Mouse (Mus musculus) lung, postnatal 0 days (tissue): Measurements from ENCODE around the gene Fgr. TPM values are rescaled to one million over a fixed set of nuclear protein-coding genes. Genes with fewer than 3 reads are reported as not detected.

Experiments used
- ATAC-seq: fragments of 200-750 bp; cut with Nextera tagmentation; 2 replicates; pipeline ENCODE4 v1.8.0; 2017; ENCODE audit warnings: moderate library complexity
- DNase-seq: peaks from one replicate; pipeline ENCODE4 v3.0.0-alpha.2; 2016; ENCODE audit warnings: low spot score
- H3K27ac ChIP-seq: fragments of 300-500 bp; sonication (generic); 2 replicates; pipeline ENCODE4 v1.5.1; 2014; ENCODE audit warnings: antibody characterized with exemption, mild to moderate bottlenecking, low read length, mixed read lengths
- H3K27me3 ChIP-seq: fragments of 300-500 bp; sonication (generic); replicated peaks from 2 replicates; pipeline ENCODE4 v1.6.1; 2014; ENCODE audit warnings: low read length, mixed read lengths; ENCODE audit not compliant: insufficient read depth
- H3K36me3 ChIP-seq: fragments of 300-500 bp; sonication (generic); 2 replicates; pipeline ENCODE4 v1.6.1; 2014; ENCODE audit warnings: low read length, mixed read lengths; ENCODE audit not compliant: insufficient read depth
- H3K4me1 ChIP-seq: fragments of 300-500 bp; sonication (generic); 2 replicates; pipeline ENCODE4 v1.6.1; 2014; ENCODE audit warnings: antibody characterized with exemption, low read depth, low read length, mixed read lengths; ENCODE audit not compliant: insufficient read depth
- H3K4me2 ChIP-seq: fragments of 300-500 bp; sonication (generic); replicated peaks from 2 replicates; pipeline ENCODE4 v1.6.1; 2014; ENCODE audit warnings: low read depth, mild to moderate bottlenecking, low read length, moderate library complexity, mixed read lengths
- H3K4me3 ChIP-seq: fragments of 300-500 bp; sonication (generic); 2 replicates; pipeline ENCODE4 v1.5.1; 2014; ENCODE audit warnings: low read depth, low read length
- H3K9ac ChIP-seq: fragments of 300-500 bp; sonication (generic); replicated peaks from 2 replicates; pipeline ENCODE4 v1.6.1; 2014; ENCODE audit warnings: low read depth, mild to moderate bottlenecking
- H3K9me3 ChIP-seq: fragments of 300-500 bp; sonication (generic); 2 replicates; pipeline ENCODE4 v1.6.1; 2016; ENCODE audit warnings: low read length, mixed read lengths
- CTCF ChIP-seq: IDR thresholded peaks from 2 replicates; pipeline ENCODE4 v1.5.1; 2016; ENCODE audit warnings: antibody characterized with exemption, mild to moderate bottlenecking
- EP300 ChIP-seq: IDR thresholded peaks from 2 replicates; pipeline ENCODE4 v1.6.1; 2016; ENCODE audit warnings: antibody characterized with exemption, mild to moderate bottlenecking, control low read depth
- WGBS: fragments of 180-500 bp; shearing (Covaris S2); extraction: QIAGEN DNeasy Blood & Tissue Kit; methylation state at CpG from one replicate; pipeline ENCODE4 v1.1.7; 2014; 5-methylcytosine and 5-hydroxymethylcytosine counted together
- polyA plus RNA-seq: library from polyadenylated mRNA; unstranded; fragments of >200 nt; fragmentation: Nextera tagmentation; extraction: Ambion mirVana; gene quantifications from 2 replicates; pipeline ENCODE4 v1.2.1, GENCODE M21; 2015

The Fgr gene
- polyA plus RNA-seq, 1 experiment from 2014 or later: 4.0 TPM

DNA sequence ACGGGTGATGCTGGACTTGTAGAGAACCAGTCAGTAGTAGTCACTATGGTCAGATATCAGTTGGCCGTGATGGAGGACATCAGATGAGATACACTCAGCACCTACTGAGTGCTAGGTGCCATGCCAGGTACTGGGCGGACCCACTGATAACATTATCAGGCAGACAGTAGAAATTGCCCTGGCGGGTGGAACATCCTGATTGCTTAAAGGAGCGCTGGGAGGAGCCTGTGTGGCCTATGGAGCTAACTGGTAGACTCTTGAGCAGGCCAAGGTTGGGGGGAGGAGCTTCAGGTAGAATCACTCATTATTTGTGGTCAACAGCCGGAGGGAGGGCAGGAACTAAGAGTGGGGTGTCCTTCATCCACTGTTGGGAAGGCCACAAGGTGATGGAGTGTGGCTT lies 54.3 kb downstream of the Fgr start:
- Histone ChIP-seq H3K4me1 (peaks cover 14% of the 10 kb centered on the region; the same call in 1 of the 2 replicates), H3K4me2 (no peak overlapping the region), H3K27me3 (no peaks in the 10 kb centered on the region), H3K9ac (no peak overlapping the region), H3K4me3 (no peak overlapping the region), H3K9me3 (no peaks in the 10 kb centered on the region), H3K36me3 (no peaks in the 10 kb centered on the region), H3K27ac (no peak overlapping the region)
- DNase-seq (no peak), ATAC-seq (no peak)
- 88% methylated on average over 6 of the region's 6 CpGs for WGBS
- TF ChIP-seq EP300 (no peak), CTCF (no peak)

DNA sequence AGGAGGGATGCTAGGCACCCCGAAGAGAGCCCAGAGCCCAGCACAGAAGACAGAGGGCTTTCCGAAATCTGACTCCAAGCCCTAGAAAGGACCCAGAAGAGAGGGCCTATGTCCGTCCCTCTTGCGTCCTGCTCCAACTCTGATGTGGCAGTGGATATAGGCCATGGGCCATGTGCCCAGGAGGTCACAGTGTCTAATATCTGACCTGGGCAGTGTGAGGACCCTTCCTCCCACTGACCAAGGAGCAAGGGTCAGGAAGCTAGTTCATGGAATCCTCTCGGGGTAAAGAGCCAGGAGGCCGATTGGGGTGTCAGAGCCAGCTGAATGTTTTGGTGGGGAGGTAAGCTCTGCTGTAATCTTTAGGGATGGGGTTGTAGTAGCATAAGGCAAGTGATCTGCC lies 55.0 kb downstream of the Fgr start:
- TF ChIP-seq EP300: no peak
- no peak for TF ChIP-seq CTCF
- 84% methylated on average over 6 of the region's 6 CpGs for WGBS
- no peak for ATAC-seq

DNA sequence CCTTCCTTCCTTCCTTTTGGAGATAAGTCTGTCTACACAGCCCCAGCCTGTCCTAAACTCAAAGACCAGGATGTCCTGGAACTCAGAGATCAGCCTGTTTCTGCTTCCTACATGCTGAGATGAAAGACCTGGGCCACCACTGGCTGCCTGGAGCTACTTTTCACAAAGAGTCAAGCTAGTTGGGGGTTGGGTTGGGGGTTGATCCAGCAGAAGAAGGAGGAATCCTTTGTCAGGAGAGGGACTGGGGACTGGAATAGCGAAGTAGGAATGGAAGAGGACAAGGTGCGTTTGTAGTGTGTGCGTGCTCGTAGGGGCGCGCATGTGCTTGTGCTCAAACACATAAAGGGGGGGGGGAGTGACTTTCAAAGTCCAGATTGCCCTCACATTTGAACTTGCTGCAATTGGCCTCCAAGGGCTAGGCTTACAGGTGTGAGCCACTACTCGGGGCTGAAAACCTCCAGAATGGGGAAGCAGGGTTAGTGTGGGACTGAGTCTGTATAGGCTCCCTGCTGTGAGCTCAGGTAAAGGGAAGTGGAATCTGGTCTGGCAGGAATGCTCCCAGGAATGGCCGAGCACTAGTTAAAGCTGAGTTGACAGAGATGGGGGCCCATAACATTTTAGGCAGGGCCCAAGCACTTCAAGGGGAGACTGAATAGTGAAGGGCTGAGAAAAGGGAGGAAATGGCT lies 58.7 kb downstream of the Fgr start:
- no peak overlapping the region for H3K4me3 ChIP-seq
- H3K27ac ChIP-seq: no peak overlapping the region
- no peak overlapping the region for H3K4me2 ChIP-seq
- ATAC-seq (no peak), DNase-seq (no peak)
- TF ChIP-seq CTCF (no peak), EP300 (no peak)
- 86% methylated on average over 8 of the region's 8 CpGs for WGBS
- H3K36me3 ChIP-seq: no peaks in the 10 kb centered on the region
- no peaks in the 10 kb centered on the region for H3K4me1 ChIP-seq
- H3K9ac ChIP-seq: no peak overlapping the region
- H3K27me3 ChIP-seq: no peaks in the 10 kb centered on the region
- no peaks in the 10 kb centered on the region for H3K9me3 ChIP-seq

More for the DNA sequence above, 55.0 kb downstream of the Fgr start:
- no peak for DNase-seq
- no peaks in the 10 kb centered on the region for H3K27me3 ChIP-seq
- no peak overlapping the region for H3K9ac ChIP-seq
- H3K27ac ChIP-seq: no peak overlapping the region
- no peak overlapping the region for H3K4me2 ChIP-seq
- H3K9me3 ChIP-seq: no peaks in the 10 kb centered on the region
- H3K36me3 ChIP-seq: no peaks in the 10 kb centered on the region
- no peak overlapping the region for H3K4me3 ChIP-seq
- H3K4me1 ChIP-seq: peaks cover 14% of the 10 kb centered on the region; the same call in 1 of the 2 replicates

DNA sequence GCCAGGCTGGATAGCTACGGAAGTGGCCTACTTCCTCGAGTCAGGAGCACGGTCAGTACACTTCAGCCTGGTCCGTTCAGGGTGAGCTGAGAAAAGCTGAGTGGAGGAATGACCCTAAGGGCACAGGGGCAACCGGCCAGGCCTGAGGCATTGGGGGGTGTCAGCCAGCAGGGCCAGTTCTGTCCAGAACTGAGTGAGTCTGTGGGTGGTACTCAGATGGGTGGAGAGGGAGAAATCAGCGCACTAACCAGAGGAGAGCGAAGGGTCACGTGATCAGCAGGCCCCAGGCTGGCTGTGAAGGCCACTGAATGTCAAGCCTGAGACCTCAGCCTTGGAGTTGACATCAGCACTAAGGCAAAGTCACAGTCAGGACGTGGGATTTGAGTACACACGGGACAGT lies 60.6 kb downstream of the Fgr start:
- H3K36me3 ChIP-seq: no peaks in the 10 kb centered on the region
- WGBS: 62% methylated on average over 10 of the region's 10 CpGs
- no peak overlapping the region for H3K4me2 ChIP-seq
- H3K4me1 ChIP-seq: no peaks in the 10 kb centered on the region; the same call in 1 of the 2 replicates
- ATAC-seq (no peak), DNase-seq (no peak)
- no peaks in the 10 kb centered on the region for H3K9me3 ChIP-seq
- no peak overlapping the region for H3K27ac ChIP-seq
- H3K4me3 ChIP-seq: no peak overlapping the region
- TF ChIP-seq CTCF (no peak), EP300 (no peak)
- H3K9ac ChIP-seq: no peak overlapping the region
- H3K27me3 ChIP-seq: no peaks in the 10 kb centered on the region

DNA sequence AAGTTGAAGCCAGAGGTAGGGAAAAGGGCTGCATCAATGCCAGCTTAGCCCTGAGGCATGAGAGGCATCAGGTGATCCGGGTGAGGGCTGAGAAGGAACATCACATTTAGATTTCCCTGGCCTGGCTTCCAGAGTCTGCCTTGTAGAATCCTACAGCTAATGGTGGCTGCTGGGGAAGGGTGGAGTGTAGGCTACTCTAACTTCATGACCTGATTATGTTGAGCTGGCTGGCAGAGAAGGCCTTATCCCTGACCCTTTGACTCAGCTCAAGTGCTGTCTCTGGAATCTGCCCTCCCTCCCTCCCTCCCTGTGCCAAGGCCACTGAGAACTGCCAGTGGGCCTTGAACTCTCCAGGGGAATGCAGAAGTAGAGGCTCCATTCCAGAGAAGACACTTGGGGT lies 61.6 kb downstream of the Fgr start:
- H3K4me3 ChIP-seq: no peak overlapping the region
- no peak overlapping the region for H3K4me2 ChIP-seq
- DNase-seq (no peak), ATAC-seq (no peak)
- H3K9me3 ChIP-seq: no peaks in the 10 kb centered on the region
- H3K4me1 ChIP-seq: peaks cover 6% of the 10 kb centered on the region; the same call in 1 of the 2 replicates
- TF ChIP-seq CTCF: no peak
- no peak for TF ChIP-seq EP300
- H3K27me3 ChIP-seq: no peaks in the 10 kb centered on the region
- no peaks in the 10 kb centered on the region for H3K36me3 ChIP-seq
- 86% methylated on average over 1 of the region's 1 CpGs for WGBS
- no peak overlapping the region for H3K27ac ChIP-seq
- H3K9ac ChIP-seq: no peak overlapping the region

DNA sequence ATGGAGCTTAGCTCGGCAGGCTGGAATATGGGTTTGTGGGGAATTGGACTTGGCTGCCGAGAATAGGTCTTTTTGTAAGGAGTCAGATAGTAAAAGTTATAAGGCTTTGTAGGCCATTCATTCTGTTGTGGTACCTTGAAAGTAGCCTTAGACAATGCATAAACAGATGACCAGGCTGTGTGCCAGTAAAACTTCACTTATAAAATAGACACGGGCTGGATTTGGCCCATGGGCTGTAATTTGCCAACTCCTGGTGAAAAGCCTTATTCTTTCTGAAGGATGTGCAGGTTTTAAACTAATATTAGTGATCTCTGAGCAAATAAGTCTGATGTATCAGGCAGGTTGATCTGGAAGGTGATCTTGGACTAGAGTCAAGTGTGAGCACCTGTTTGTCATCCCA lies 62.1 kb downstream of the Fgr start:
- Histone ChIP-seq H3K27ac (no peak overlapping the region), H3K9me3 (no peaks in the 10 kb centered on the region), H3K4me2 (no peak overlapping the region), H3K4me3 (no peak overlapping the region), H3K4me1 (peaks cover 7% of the 10 kb centered on the region; the same call in 1 of the 2 replicates), H3K9ac (no peak overlapping the region), H3K36me3 (no peaks in the 10 kb centered on the region), H3K27me3 (no peaks in the 10 kb centered on the region)
- WGBS: 60% methylated on average over 3 of the region's 3 CpGs
- DNase-seq: no peak
- TF ChIP-seq EP300 (no peak), CTCF (no peak)
- no peak for ATAC-seq

DNA sequence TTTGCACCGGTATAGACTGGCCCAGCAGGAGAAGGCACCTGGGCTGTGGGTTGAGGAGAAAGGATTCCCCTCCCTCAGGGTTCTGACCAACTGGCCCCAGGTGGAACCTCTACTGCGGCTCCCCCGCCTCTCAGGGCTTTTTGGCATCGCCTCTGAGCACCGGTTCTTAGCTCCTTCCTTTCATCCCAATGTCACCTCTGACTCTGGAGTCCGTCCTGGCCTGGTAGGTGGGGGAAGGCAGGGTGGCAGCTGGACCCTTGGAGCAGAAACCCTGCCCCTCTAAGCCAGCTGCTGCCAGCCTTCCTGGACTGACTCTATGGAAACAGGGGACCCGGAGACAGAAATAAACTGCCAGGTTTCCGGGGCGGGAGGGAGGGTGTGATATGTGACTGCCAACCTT lies 63.4 kb downstream of the Fgr start:
- DNase-seq (no peak), ATAC-seq (no peak)
- Histone ChIP-seq H3K27ac (no peak overlapping the region), H3K27me3 (no peaks in the 10 kb centered on the region), H3K9me3 (no peaks in the 10 kb centered on the region), H3K36me3 (no peaks in the 10 kb centered on the region), H3K9ac (no peak overlapping the region), H3K4me2 (no peak overlapping the region), H3K4me3 (no peak overlapping the region), H3K4me1 (peaks cover 17% of the 10 kb centered on the region)
- TF ChIP-seq CTCF (no peak), EP300 (no peak)
- 44% methylated on average over 9 of the region's 9 CpGs for WGBS
